Mouse (Mus musculus) limb, embryonic 12.5 days (tissue): ENCODE data around the gene Olfr1444. TPM values are rescaled to one million over a fixed set of nuclear protein-coding genes. Genes with fewer than 3 reads are reported as not detected.

Experiments used
- ATAC-seq: fragments of 200-750 bp; cut with Nextera tagmentation; 2 replicates; pipeline ENCODE4 v1.8.0; 2017; ENCODE audit warnings: low read depth, moderate TSS enrichment; ENCODE audit not compliant: insufficient number of reproducible peaks, insufficient read depth, low FRiP score, low TSS enrichment
- H3K27ac ChIP-seq: fragments of 300-500 bp; sonication (generic); 2 replicates; pipeline ENCODE4 v1.5.1; 2016; ENCODE audit warnings: mild to moderate bottlenecking, moderate library complexity
- H3K27me3 ChIP-seq: fragments of 300-500 bp; sonication (generic); 2 replicates; pipeline ENCODE4 v1.6.1; 2016; ENCODE audit warnings: mild to moderate bottlenecking, moderate library complexity
- H3K36me3 ChIP-seq: fragments of 300-500 bp; sonication (generic); 2 replicates; pipeline ENCODE4 v1.6.1; 2016; ENCODE audit warnings: mild to moderate bottlenecking, moderate library complexity
- H3K4me1 ChIP-seq: fragments of 300-500 bp; sonication (generic); replicated peaks from 2 replicates; pipeline ENCODE4 v1.6.1; 2016
- H3K4me2 ChIP-seq: fragments of 300-500 bp; sonication (generic); 2 replicates; pipeline ENCODE4 v1.6.1; 2016; ENCODE audit warnings: mild to moderate bottlenecking, moderate library complexity
- H3K4me3 ChIP-seq: fragments of 300-500 bp; sonication (generic); replicated peaks from 2 replicates; pipeline ENCODE4 v1.5.1; 2016; ENCODE audit warnings: mild to moderate bottlenecking
- H3K9ac ChIP-seq: fragments of 300-500 bp; sonication (generic); replicated peaks from 2 replicates; pipeline ENCODE4 v1.6.1; 2016; ENCODE audit warnings: mild to moderate bottlenecking, moderate library complexity
- H3K9me3 ChIP-seq: fragments of 300-500 bp; sonication (generic); 2 replicates; pipeline ENCODE4 v1.6.1; 2016; ENCODE audit warnings: mild to moderate bottlenecking, moderate library complexity
- WGBS: fragments of 180-500 bp; shearing (Covaris S2); methylation state at CpG from one replicate; pipeline ENCODE4 v1.1.7; 2016; 5-methylcytosine and 5-hydroxymethylcytosine counted together
- polyA plus RNA-seq: library from polyadenylated mRNA; unstranded; fragments of >200 nt; fragmentation: Nextera tagmentation; extraction: Ambion mirVana; gene quantifications from 2 replicates; pipeline ENCODE4 v1.2.1, GENCODE M21; 2016

The Olfr1444 gene
- polyA plus RNA-seq, 1 experiment from 2014 or later: not detected

- H3K4me3 ChIP-seq: no peak within 1 kb of the TSS
- H3K4me2 ChIP-seq: no peak within 1 kb of the TSS
- H3K9me3 ChIP-seq: no peaks in the 10 kb centered on the region
- no peak for ATAC-seq
- no peak within 1 kb of the TSS for H3K9ac ChIP-seq
- no peak within 1 kb of the TSS for H3K27ac ChIP-seq
- no peaks in the 10 kb centered on the region for H3K27me3 ChIP-seq
- H3K4me1 ChIP-seq: no peaks in the 10 kb centered on the region
- no peaks in the 10 kb centered on the region for H3K36me3 ChIP-seq
- 88% methylated on average over 1 of the region's 1 CpGs for WGBS
These were observed 36.3 kb downstream of the Olfr1444 start, which contains the start of gene Olfr1446 for GRCm38 (mm10) chr19:12893424-12893823. TSS of gene Olfr1446 (minus strand) at chr19:12893524.

- Histone ChIP-seq H3K4me1 (no peaks in the 10 kb centered on the region), H3K9me3 (peaks cover 5% of the 10 kb centered on the region; the same call in 1 of the 2 replicates), H3K4me3 (no peak within 1 kb of the TSS), H3K36me3 (no peaks in the 10 kb centered on the region), H3K9ac (no peak within 1 kb of the TSS), H3K27me3 (no peaks in the 10 kb centered on the region), H3K4me2 (no peak within 1 kb of the TSS), H3K27ac (no peak within 1 kb of the TSS)
- 95% methylated on average over 1 of the region's 1 CpGs for WGBS
- ATAC-seq: no peak
These were observed 46.6 kb downstream of the Olfr1444 start, which contains the start of gene Olfr1447 for GRCm38 (mm10) chr19:12903643-12904042. TSS of gene Olfr1447 (minus strand) at chr19:12903743.

Other genes with a start within 250 kb of the Olfr1444 start
- not detected in 2 replicates for gene Glyat, start 224.0 kb upstream of the Olfr1444 start, polyA plus RNA-seq
- not detected in 2 replicates for gene Olfr1442, start 186.8 kb upstream of the Olfr1444 start, polyA plus RNA-seq
- not detected in 2 replicates for gene Olfr1443, start 179.2 kb upstream of the Olfr1444 start, polyA plus RNA-seq
- gene Keg1, start 161.5 kb upstream of the Olfr1444 start, polyA plus RNA-seq: not detected in 2 replicates
- 1.7 and 2.3 TPM in 2 replicates for gene Cntf, start 91.7 kb upstream of the Olfr1444 start, polyA plus RNA-seq
- gene Zfp91, start 61.2 kb upstream of the Olfr1444 start, polyA plus RNA-seq: 16.5 and 17.1 TPM in 2 replicates
- 0.98 and 1.3 TPM in 2 replicates for gene Lpxn, start 61.1 kb upstream of the Olfr1444 start, polyA plus RNA-seq
- gene Gm5244, start 10.6 kb upstream of the Olfr1444 start, polyA plus RNA-seq: not detected in 2 replicates
- gene Olfr1445, start 26.6 kb downstream of the Olfr1444 start, polyA plus RNA-seq: not detected in 2 replicates
- not detected in 2 replicates for gene Olfr1446, start 36.2 kb downstream of the Olfr1444 start, polyA plus RNA-seq
- gene Olfr1447, start 46.5 kb downstream of the Olfr1444 start, polyA plus RNA-seq: not detected in 2 replicates
- not detected in 2 replicates for gene Olfr1448, start 67.1 kb downstream of the Olfr1444 start, polyA plus RNA-seq
- gene Olfr1449, start 73.6 kb downstream of the Olfr1444 start, polyA plus RNA-seq: not detected in 2 replicates
- gene Olfr1450, start 93.0 kb downstream of the Olfr1444 start, polyA plus RNA-seq: not detected in 2 replicates
- gene Olfr1451, start 137.7 kb downstream of the Olfr1444 start, polyA plus RNA-seq: not detected in 2 replicates
- gene Olfr1453, start 171.0 kb downstream of the Olfr1444 start, polyA plus RNA-seq: not detected in 2 replicates
- not detected in 2 replicates for gene Olfr1454, start 203.3 kb downstream of the Olfr1444 start, polyA plus RNA-seq
- not detected in 2 replicates for gene Olfr1457, start 240.6 kb downstream of the Olfr1444 start, polyA plus RNA-seq
- not detected in 2 replicates for gene Olfr1458, start 249.5 kb downstream of the Olfr1444 start, polyA plus RNA-seq